Mouse (Mus musculus): ENCODE measurements around the gene Zfp366. TPM values are rescaled to one million over a fixed set of nuclear protein-coding genes. Genes with fewer than 3 reads are reported as not detected.

The Zfp366 gene
- total and polyA plus RNA-seq, 2 experiments from 2014 or later: 0.82 to 5.6 TPM

DNA sequence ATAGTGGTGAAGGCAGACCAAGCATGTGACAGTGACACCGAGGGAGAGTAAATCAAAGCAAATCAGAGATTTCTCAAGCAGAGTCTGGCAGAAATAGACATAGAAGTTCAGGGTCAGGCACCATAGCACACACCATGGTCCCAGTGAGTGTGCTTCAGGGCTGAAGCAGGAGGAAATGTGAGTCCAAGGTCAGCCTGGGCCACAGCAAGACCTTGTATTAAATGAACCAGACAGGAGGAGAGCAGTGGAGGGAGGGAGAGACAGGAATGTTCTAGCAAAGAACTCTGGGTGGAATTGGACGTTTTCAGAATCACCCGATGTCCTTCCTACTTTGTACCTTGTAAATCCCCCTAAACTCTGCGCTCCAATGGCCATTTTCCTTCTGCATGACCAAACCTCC, 21.6 kb upstream of the Zfp366 start:
- WGBS: 68% methylated on average over 4 of the region's 4 CpGs

DNA sequence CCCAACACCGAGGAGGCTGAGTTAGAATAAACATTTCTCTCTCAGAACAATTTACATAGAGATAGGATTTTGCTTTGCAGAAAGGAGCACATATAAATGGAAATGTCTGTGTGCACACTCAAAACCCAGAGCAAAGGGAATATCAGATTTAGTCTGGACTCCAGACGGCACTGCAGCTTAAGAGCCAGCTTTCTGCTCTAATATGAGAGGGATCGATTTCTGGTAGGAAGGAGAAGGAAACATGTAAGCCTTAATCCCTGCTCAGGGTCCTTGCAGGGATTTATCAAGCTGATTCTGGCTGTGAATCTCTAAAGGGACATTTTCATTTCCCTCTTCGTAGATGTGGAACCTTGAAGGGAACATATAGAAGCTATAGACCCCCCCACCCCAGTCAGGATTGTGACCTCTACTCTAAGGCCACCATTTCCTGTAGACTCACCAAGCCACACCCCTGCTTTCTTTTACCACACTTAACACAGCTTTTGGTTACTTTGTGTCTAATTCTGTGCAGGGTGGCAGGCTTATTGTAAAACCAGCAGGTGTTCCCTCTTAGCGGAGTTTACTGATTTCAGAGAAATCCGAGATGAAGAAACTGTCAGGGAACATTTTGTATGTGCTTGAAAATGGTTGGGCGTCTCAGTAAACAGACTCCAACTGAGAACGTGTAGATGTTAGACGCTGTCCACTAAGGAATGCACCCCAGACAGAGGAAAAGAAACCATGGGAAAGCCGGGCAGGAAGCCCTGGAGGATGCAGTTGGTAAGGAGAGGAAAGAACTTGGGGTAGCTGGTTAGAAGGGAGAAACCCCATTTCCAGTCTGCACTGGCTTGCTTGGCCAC, 20.9 kb upstream of the Zfp366 start:
- Histone ChIP-seq H3K9me3 (replicated peaks; ENCODE audit: control insufficient read depth, low read length) (no peaks in the 10 kb centered on the region), H3K27me3 (ENCODE audit: control insufficient read depth, insufficient read depth, low read length) (no peaks in the 10 kb centered on the region), H3K4me1 (ENCODE audit: control insufficient read depth, insufficient read depth) (peaks cover 14% of the 10 kb centered on the region; the same call in 1 of the 2 replicates), H3K4me3 (ENCODE audit: low read depth, low read length) (no peak overlapping the region), H3K36me3 (replicated peaks; ENCODE audit: control insufficient read depth, insufficient read depth, low read length) (no peaks in the 10 kb centered on the region), H3K27ac (ENCODE audit: low read depth) (peak overlapping the region; percentile 46), H3K4me2 (ENCODE audit: low read depth, low read length) (no peak overlapping the region), H3K9ac (replicated peaks; ENCODE audit: low read depth, low read length) (no peak overlapping the region)
- TF ChIP-seq EP300 (IDR thresholded peaks at IDR 0.05; ENCODE audit: low read depth) (no peak), CTCF (IDR thresholded peaks at IDR 0.05; ENCODE audit: low read depth) (no peak)
- DNase-seq (ENCODE audit: low spot score) (peak; percentile 52), ATAC-seq (ENCODE audit: insufficient read depth, low read depth) (no peak)
- WGBS: 44% methylated on average over 10 of the region's 10 CpGs

More for the DNA sequence above, 21.6 kb upstream of the Zfp366 start:
- H3K27me3 ChIP-seq (ENCODE audit: control insufficient read depth, insufficient read depth, low read length): no peaks in the 10 kb centered on the region
- no peak overlapping the region for H3K9ac ChIP-seq (replicated peaks; ENCODE audit: low read depth, low read length)
- DNase-seq (ENCODE audit: low spot score): no peak
- H3K4me1 ChIP-seq (ENCODE audit: control insufficient read depth, insufficient read depth): peaks cover 14% of the 10 kb centered on the region; the same call in 1 of the 2 replicates
- no peak overlapping the region for H3K4me2 ChIP-seq (ENCODE audit: low read depth, low read length)
- no peaks in the 10 kb centered on the region for H3K36me3 ChIP-seq (replicated peaks; ENCODE audit: control insufficient read depth, insufficient read depth, low read length)
- H3K4me3 ChIP-seq (ENCODE audit: low read depth, low read length): no peak overlapping the region
- no peaks in the 10 kb centered on the region for H3K9me3 ChIP-seq (replicated peaks; ENCODE audit: control insufficient read depth, low read length)
- H3K27ac ChIP-seq (ENCODE audit: low read depth): peak overlapping the region; percentile 46
- peak; percentile 57 for ATAC-seq (ENCODE audit: insufficient read depth, low read depth)
- TF ChIP-seq CTCF (IDR thresholded peaks at IDR 0.05; ENCODE audit: low read depth) (no peak), EP300 (IDR thresholded peaks at IDR 0.05; ENCODE audit: low read depth) (no peak)

DNA sequence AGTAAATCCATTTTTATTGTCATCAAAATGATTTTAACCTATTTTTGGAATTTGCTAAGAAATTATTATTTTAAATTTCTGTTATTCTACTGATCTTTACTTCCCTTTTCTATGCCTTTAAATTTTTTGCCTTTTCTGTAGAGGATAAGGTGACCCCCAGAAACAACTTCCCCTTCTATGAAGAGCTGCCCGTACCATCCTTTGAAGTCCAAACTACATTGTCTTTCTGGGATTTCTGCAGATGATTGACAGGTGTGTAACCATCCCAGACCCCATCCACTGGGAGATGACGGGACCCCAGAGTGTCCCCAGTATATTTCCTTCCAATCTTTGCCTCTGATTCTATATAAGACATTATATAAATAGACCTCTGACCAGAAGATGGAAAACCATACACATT, 20.3 kb upstream of the Zfp366 start:
- 79% methylated on average over 2 of the region's 2 CpGs for WGBS

DNA sequence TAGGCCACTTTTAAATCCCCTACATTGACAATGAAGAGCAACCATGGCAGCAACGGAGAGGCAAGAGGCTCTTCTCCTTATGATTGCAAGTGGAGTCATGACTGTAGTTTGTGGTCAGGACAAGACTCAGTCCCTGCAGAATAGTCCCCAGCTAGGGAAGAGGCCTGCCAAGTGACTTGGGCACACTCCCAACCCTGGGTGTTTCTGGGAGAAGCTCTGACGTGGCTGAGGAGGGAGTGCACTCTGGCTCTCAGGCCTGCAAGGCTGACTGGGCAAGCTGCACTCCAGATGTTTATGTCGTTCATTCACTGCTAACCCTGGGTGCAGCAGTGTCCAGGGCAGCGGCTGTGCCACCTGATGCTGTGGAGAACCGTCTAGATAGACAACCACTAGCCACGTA, 15.2 kb upstream of the Zfp366 start:
- Histone ChIP-seq H3K36me3 (replicated peaks; ENCODE audit: control insufficient read depth, insufficient read depth, low read length) (no peaks in the 10 kb centered on the region), H3K27me3 (ENCODE audit: control insufficient read depth, insufficient read depth, low read length) (no peaks in the 10 kb centered on the region), H3K9me3 (replicated peaks; ENCODE audit: control insufficient read depth, low read length) (no peaks in the 10 kb centered on the region), H3K4me3 (ENCODE audit: low read depth, low read length) (no peak overlapping the region), H3K27ac (ENCODE audit: low read depth) (peak overlapping the region; percentile 53), H3K4me1 (ENCODE audit: control insufficient read depth, insufficient read depth) (peaks cover 2% of the 10 kb centered on the region; the same call in 1 of the 2 replicates), H3K9ac (replicated peaks; ENCODE audit: low read depth, low read length) (no peak overlapping the region), H3K4me2 (ENCODE audit: low read depth, low read length) (no peak overlapping the region)
- ATAC-seq (ENCODE audit: insufficient read depth, low read depth) (peak; percentile 61), DNase-seq (ENCODE audit: low spot score) (no peak)
- TF ChIP-seq CTCF (IDR thresholded peaks at IDR 0.05; ENCODE audit: low read depth): no peak
- TF ChIP-seq EP300 (IDR thresholded peaks at IDR 0.05; ENCODE audit: low read depth): no peak
- 59% methylated on average over 6 of the region's 6 CpGs for WGBS

More for the DNA sequence above, 20.3 kb upstream of the Zfp366 start:
- Histone ChIP-seq H3K4me3 (ENCODE audit: low read depth, low read length) (no peak overlapping the region), H3K27me3 (ENCODE audit: control insufficient read depth, insufficient read depth, low read length) (no peaks in the 10 kb centered on the region), H3K9ac (replicated peaks; ENCODE audit: low read depth, low read length) (no peak overlapping the region), H3K36me3 (replicated peaks; ENCODE audit: control insufficient read depth, insufficient read depth, low read length) (no peaks in the 10 kb centered on the region), H3K4me1 (ENCODE audit: control insufficient read depth, insufficient read depth) (peaks cover 14% of the 10 kb centered on the region; the same call in 1 of the 2 replicates), H3K9me3 (replicated peaks; ENCODE audit: control insufficient read depth, low read length) (no peaks in the 10 kb centered on the region), H3K4me2 (ENCODE audit: low read depth, low read length) (no peak overlapping the region), H3K27ac (ENCODE audit: low read depth) (no peak overlapping the region)
- TF ChIP-seq CTCF (IDR thresholded peaks at IDR 0.05; ENCODE audit: low read depth) (no peak), EP300 (IDR thresholded peaks at IDR 0.05; ENCODE audit: low read depth) (no peak)
- no peak for DNase-seq (ENCODE audit: low spot score)
- no peak for ATAC-seq (ENCODE audit: insufficient read depth, low read depth)

DNA sequence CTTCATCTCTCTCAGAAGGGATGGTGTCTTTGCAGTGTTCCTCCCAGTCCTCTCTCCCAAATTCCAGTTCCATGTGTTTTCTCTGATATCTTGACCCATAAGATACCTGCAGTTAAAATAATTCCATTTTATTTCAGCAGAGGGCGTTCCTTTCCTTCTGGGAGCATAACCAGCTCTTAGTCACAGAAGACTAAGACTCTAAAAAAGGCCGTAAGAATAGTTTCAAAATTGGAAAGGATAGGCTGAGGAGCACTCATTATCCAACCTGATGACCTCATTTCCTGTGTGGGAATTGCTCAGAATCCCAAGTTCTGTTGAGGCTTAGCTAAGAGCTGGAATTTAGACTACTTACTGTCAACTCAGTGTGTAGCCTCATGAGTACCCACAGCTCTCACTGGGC, 14.3 kb upstream of the Zfp366 start:
- 40% methylated on average over 2 of the region's 2 CpGs for WGBS
- Histone ChIP-seq H3K9ac (replicated peaks; ENCODE audit: low read depth, low read length) (no peak overlapping the region), H3K27me3 (ENCODE audit: control insufficient read depth, insufficient read depth, low read length) (no peaks in the 10 kb centered on the region), H3K27ac (ENCODE audit: low read depth) (no peak overlapping the region), H3K4me1 (ENCODE audit: control insufficient read depth, insufficient read depth) (peaks cover 10% of the 10 kb centered on the region), H3K36me3 (replicated peaks; ENCODE audit: control insufficient read depth, insufficient read depth, low read length) (no peaks in the 10 kb centered on the region), H3K4me2 (ENCODE audit: low read depth, low read length) (no peak overlapping the region), H3K9me3 (replicated peaks; ENCODE audit: control insufficient read depth, low read length) (no peaks in the 10 kb centered on the region), H3K4me3 (ENCODE audit: low read depth, low read length) (no peak overlapping the region)
- DNase-seq (ENCODE audit: low spot score) (peak; percentile 49), ATAC-seq (ENCODE audit: insufficient read depth, low read depth) (peak; percentile 54)
- TF ChIP-seq EP300 (IDR thresholded peaks at IDR 0.05; ENCODE audit: low read depth) (no peak), CTCF (IDR thresholded peaks at IDR 0.05; ENCODE audit: low read depth) (peak; percentile 48)
